Mouse (Mus musculus): ENCODE results near the gene Ppp6r3.
A peak's percentile ranks its signal among the peaks of the same experiment; 100 is the strongest.
"Not testable (repeated sequence)": the region's sequence is repeated elsewhere in the genome, so short reads cannot be mapped to it uniquely, and the experiment has no call there.

Ppp6r3 gene

GRCm38 (mm10) chr19:3574593-3575094 is 905 bp downstream of the Ppp6r3 start:
- DNase-seq = no peak

GRCm38 (mm10) chr19:3564309-3564708 is 11.2 kb downstream of the Ppp6r3 start:
- DNase-seq = peak; percentile 81

- peak; percentile 16 for DNase-seq
Observed at GRCm38 (mm10) chr19:3562752-3563151, 12.8 kb downstream of the Ppp6r3 start.

- DNase-seq = no peak
Observed at GRCm38 (mm10) chr19:3562298-3562697, 13.3 kb downstream of the Ppp6r3 start.

GRCm38 (mm10) chr19:3556169-3556827 is 19.3 kb downstream of the Ppp6r3 start:
- DNase-seq = no peak

- no peak for DNase-seq
Observed at GRCm38 (mm10) chr19:3554785-3555184, 20.8 kb downstream of the Ppp6r3 start.

GRCm38 (mm10) chr19:3551573-3552159 is 23.9 kb downstream of the Ppp6r3 start:
- no peak for DNase-seq

- DNase-seq = no peak
Observed at GRCm38 (mm10) chr19:3550101-3550500, 25.4 kb downstream of the Ppp6r3 start.

GRCm38 (mm10) chr19:3549263-3549662 is 26.3 kb downstream of the Ppp6r3 start:
- DNase-seq = no peak

- DNase-seq = no peak
Observed at GRCm38 (mm10) chr19:3548311-3548710, 27.2 kb downstream of the Ppp6r3 start.

GRCm38 (mm10) chr19:3544995-3545394 is 30.6 kb downstream of the Ppp6r3 start:
- DNase-seq = no peak

GRCm38 (mm10) chr19:3542591-3542990 is 33.0 kb downstream of the Ppp6r3 start:
- no peak for DNase-seq

- DNase-seq = no peak
Observed at GRCm38 (mm10) chr19:3540997-3541396, 34.6 kb downstream of the Ppp6r3 start.

- no peak for DNase-seq
Observed at GRCm38 (mm10) chr19:3540254-3540653, 35.3 kb downstream of the Ppp6r3 start.

GRCm38 (mm10) chr19:3539456-3539855 is 36.1 kb downstream of the Ppp6r3 start:
- DNase-seq = no peak

GRCm38 (mm10) chr19:3537658-3538057 is 37.9 kb downstream of the Ppp6r3 start:
- no peak for DNase-seq

GRCm38 (mm10) chr19:3534945-3535344 is 40.6 kb downstream of the Ppp6r3 start:
- DNase-seq = no peak

- DNase-seq = not testable (repeated sequence)
Observed at GRCm38 (mm10) chr19:3533266-3533966, 42.1 kb downstream of the Ppp6r3 start.

GRCm38 (mm10) chr19:3532717-3533260 is 42.8 kb downstream of the Ppp6r3 start:
- DNase-seq = no peak

GRCm38 (mm10) chr19:3529781-3530180 is 45.8 kb downstream of the Ppp6r3 start:
- no peak for DNase-seq

GRCm38 (mm10) chr19:3528646-3529045 is 46.9 kb downstream of the Ppp6r3 start:
- DNase-seq = peak; percentile 10

GRCm38 (mm10) chr19:3527531-3527930 is 48.0 kb downstream of the Ppp6r3 start:
- DNase-seq = no peak

GRCm38 (mm10) chr19:3519471-3520169 is 55.9 kb downstream of the Ppp6r3 start:
- no peak for DNase-seq

Measured in lung, postnatal 14 days (tissue).